Mouse (Mus musculus): Measurements from ENCODE around the gene Cd27.

- TF ChIP-seq CTCF (conservative IDR thresholded peaks at IDR 0.05; ENCODE audit: low read length) (no peak), NANOG (IDR thresholded peaks at IDR 0.05; ENCODE audit: borderline replicate concordance, low read length) (no peak)
Measured at GRCm38 (mm10) chr6:125192016-125192714, 44.6 kb downstream of the Cd27 start.
